Mouse (Mus musculus) Patski (cell line): ENCODE data around the gene Dlat. TPM values are rescaled to one million over a fixed set of nuclear protein-coding genes. Genes with fewer than 3 reads are reported as not detected.
"Not testable (repeated sequence)": the region's sequence is repeated elsewhere in the genome, so short reads cannot be mapped to it uniquely, and the experiment has no call there.

Experiments used
- ATAC-seq: fragments of 100-300 bp; one replicate; pipeline ENCODE4 v1.8.0; 2021
- CTCF ChIA-PET: fragments of 350-600 bp; sonication (Branson Sonifier 250); formaldehyde crosslinking; loops from one replicate; lab custom pipeline; 2022; ENCODE audit warnings: inconsistent platforms; lab: Charles Lee
- POLR2A ChIA-PET: fragments of 350-600 bp; sonication (Branson Sonifier 250); formaldehyde crosslinking; loops from one replicate; lab custom pipeline; 2022; ENCODE audit warnings: antibody characterized with exemption, inconsistent platforms; lab: Charles Lee
- DNase-seq: peaks from one replicate; pipeline ENCODE4 v3.0.0-alpha.2; 2011; ENCODE audit warnings: low read depth, low spot score
- H3K27me3 ChIP-seq: fragments of 371-371 bp; one replicate; pipeline ENCODE4 v1.5.1; 2021
- CTCF ChIP-seq: fragments of 100-300 bp; IDR thresholded peaks from one replicate; pipeline ENCODE4 v1.5.1; 2021
- in situ Hi-C: fragments of 300-500 bp; cut with MboI; formaldehyde crosslinking; loops from 3 replicates; pipeline ENCODE4 v1.11.1; 2018; ENCODE audit warnings: low pct_unique_long_range_greater_than_20kb, mixed read lengths
- polyA plus RNA-seq: library from polyadenylated mRNA; unstranded; gene quantifications from one replicate; pipeline ENCODE4 v1.2.3, GENCODE M21; 2021

The Dlat gene
- polyA plus RNA-seq, 1 experiment from 2014 or later, result 134 TPM

- ChIA-PET POLR2A (interaction anchor here (0.7 kb wide), 2 partner anchors 60 to 1418 kb away, joined by 3 read pairs; no protein-coding TSS in a partner anchor), CTCF (no interaction called here)
- ATAC-seq, result no peak
- H3K27me3 ChIP-seq, result no peaks in the 10 kb centered on the region
- no peak for TF ChIP-seq CTCF
- DNase-seq, result no peak
- in situ Hi-C loops, result loop anchor here (25.0 kb wide), 1 partner anchor 1598 kb away; the partner anchor contains the start of gene Zw10
These were observed 851 bp upstream of the Dlat start for GRCm38 (mm10) chr9:50660431-50660830.

- CTCF ChIA-PET, result interaction anchor here (2.5 kb wide), 1 partner anchor 12 kb away, joined by 6 read pairs; no protein-coding TSS in a partner anchor
- in situ Hi-C loops, result loop anchor here (25.0 kb wide), 1 partner anchor 1597 kb away; the partner anchor contains the start of gene Zw10
- no peaks in the 10 kb centered on the region for H3K27me3 ChIP-seq
- POLR2A ChIA-PET, result interaction anchor here (0.6 to 1.5 kb wide), 3 partner anchors 9 to 456 kb away, joined by 3 to 10 read pairs (median 4); no protein-coding TSS in a partner anchor
- TF ChIP-seq CTCF, result no peak
- peak; percentile 27 for ATAC-seq
- DNase-seq, result no peak
These were observed 615 bp downstream of the Dlat start for GRCm38 (mm10) chr9:50658941-50659388.

DNA sequence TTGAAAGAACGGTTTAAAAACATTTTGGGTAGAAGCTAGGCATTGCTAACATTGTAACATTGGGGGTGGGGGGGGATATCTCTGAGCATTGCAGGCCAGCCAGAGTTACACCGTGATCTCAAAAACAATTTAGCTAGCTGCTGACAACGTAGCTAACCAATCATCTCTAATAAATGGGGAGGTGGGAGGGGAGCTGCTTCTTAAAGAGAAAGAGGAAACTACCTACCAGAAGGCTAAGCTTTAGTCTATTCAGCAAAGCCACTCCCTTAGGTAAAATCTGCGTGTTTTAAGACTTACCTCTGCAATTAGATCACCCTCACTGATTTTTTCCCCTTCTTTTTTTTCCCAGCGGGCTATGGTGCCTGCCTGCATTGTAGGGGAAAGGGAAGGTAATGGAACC is 1.2 kb downstream of the Dlat start:
- TF ChIP-seq CTCF, result no peak
- ChIA-PET POLR2A (interaction anchor here (0.6 to 1.5 kb wide), 3 partner anchors 8 to 15 kb away, joined by 3 to 4 read pairs (median 4); no protein-coding TSS in a partner anchor), CTCF (interaction anchor here (2.5 kb wide), 1 partner anchor 12 kb away, joined by 6 read pairs; no protein-coding TSS in a partner anchor)
- DNase-seq, result no peak
- ATAC-seq, result no peak
- H3K27me3 ChIP-seq, result no peaks in the 10 kb centered on the region
- in situ Hi-C loops, result loop anchor here (25.0 kb wide), 1 partner anchor 1596 kb away; the partner anchor contains the start of gene Zw10

DNA sequence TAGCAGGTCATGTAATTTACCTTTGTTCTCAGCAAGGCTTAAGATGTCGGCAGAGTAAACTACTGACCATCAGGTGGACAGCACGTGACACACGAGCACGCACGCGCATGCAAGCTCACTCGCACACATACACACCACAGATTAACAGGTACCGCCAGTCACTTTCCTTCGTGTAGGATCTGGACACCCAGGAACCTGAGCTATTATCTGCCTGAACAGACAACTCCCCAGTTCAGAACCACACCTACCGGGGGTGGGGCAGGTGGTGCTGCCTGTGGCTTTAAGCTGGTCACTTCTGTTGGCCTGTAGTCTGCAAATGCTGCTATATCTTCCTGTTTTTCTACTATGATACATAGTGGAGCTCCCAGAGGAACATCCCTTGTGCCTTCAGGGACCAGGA is 9.1 kb downstream of the Dlat start:
- CTCF ChIA-PET, result no interaction called here
- in situ Hi-C loops, result loop anchor here (25.0 kb wide), 1 partner anchor 1588 kb away; the partner anchor contains the start of gene Zw10

GRCm38 (mm10) chr9:50646826-50647370 is 12.7 kb downstream of the Dlat start:
- CTCF ChIA-PET, result no interaction called here
- DNase-seq, result no peak
- POLR2A ChIA-PET, result no interaction called here
- TF ChIP-seq CTCF, result no peak
- ATAC-seq, result no peak
- no peaks in the 10 kb centered on the region for H3K27me3 ChIP-seq
- in situ Hi-C loops, result no loop called here

More for the DNA sequence above, 9.1 kb downstream of the Dlat start:
- TF ChIP-seq CTCF, result no peak
- ATAC-seq (no peak), DNase-seq (no peak)
- POLR2A ChIA-PET, result interaction anchor here (1.2 kb wide), 1 partner anchor 8 kb away, joined by 3 read pairs; no protein-coding TSS in a partner anchor
- H3K27me3 ChIP-seq, result no peaks in the 10 kb centered on the region

GRCm38 (mm10) chr9:50634270-50634669 is 25.3 kb downstream of the Dlat start:
- no peaks in the 10 kb centered on the region for H3K27me3 ChIP-seq
- DNase-seq, result no peak
- ATAC-seq, result no peak
- TF ChIP-seq CTCF, result no peak
- in situ Hi-C loops, result no loop called here
- ChIA-PET CTCF (no interaction called here), POLR2A (no interaction called here)

- no peak for ATAC-seq
- POLR2A ChIA-PET, result interaction anchor here (0.7 kb wide), 1 partner anchor 181 kb away, joined by 4 read pairs; no protein-coding TSS in a partner anchor
- in situ Hi-C loops, result no loop called here
- no peak for DNase-seq
- TF ChIP-seq CTCF, result peak; percentile 65
- CTCF ChIA-PET, result no interaction called here
- no peaks in the 10 kb centered on the region for H3K27me3 ChIP-seq
These were observed 26.5 kb downstream of the Dlat start for GRCm38 (mm10) chr9:50633059-50633458.

GRCm38 (mm10) chr9:50632016-50632688 is 27.4 kb downstream of the Dlat start:
- H3K27me3 ChIP-seq, result no peaks in the 10 kb centered on the region
- in situ Hi-C loops, result no loop called here
- POLR2A ChIA-PET, result no interaction called here
- ATAC-seq, result no peak
- DNase-seq, result no peak
- peak; percentile 16 for TF ChIP-seq CTCF
- CTCF ChIA-PET, result no interaction called here

DNA sequence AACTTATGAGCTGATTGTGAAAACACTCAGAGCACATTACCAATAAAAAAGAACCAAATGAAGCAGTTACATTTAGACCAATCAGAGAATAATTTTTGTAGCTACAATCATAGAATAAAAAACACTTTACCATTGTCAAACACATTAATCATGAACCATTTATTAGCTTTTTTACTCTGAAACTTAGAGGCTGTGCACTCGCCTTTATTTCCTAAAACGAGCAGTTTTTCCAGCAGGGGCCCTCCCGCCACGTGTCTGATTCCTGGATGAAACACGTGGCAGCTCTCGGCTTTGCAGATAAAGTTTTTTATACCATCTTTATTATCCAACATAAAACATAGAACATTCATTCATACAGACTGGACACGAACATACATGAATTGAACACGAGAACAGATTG is 28.7 kb downstream of the Dlat start:
- POLR2A ChIA-PET, CTCF ChIA-PET, DNase-seq, ATAC-seq, H3K27me3 ChIP-seq, in situ Hi-C loops: not testable (repeated sequence)

GRCm38 (mm10) chr9:50617794-50618330 is 41.7 kb downstream of the Dlat start:
- ChIA-PET POLR2A (no interaction called here), CTCF (no interaction called here)
- TF ChIP-seq CTCF, result no peak
- no peak for DNase-seq
- in situ Hi-C loops, result no loop called here
- no peaks in the 10 kb centered on the region for H3K27me3 ChIP-seq
- no peak for ATAC-seq
